Mouse (Mus musculus) forebrain, embryonic 14.5 days (tissue): ENCODE results near the gene Ap1m1. TPM values are rescaled to one million over a fixed set of nuclear protein-coding genes. Genes with fewer than 3 reads are reported as not detected.
A peak's percentile ranks its signal among the peaks of the same experiment; 100 is the strongest.

ENCODE experiments used
- ATAC-seq: fragments of 200-750 bp; cut with Nextera tagmentation; 2 replicates; pipeline ENCODE4 v1.8.0; 2017; ENCODE audit warnings: mild to moderate bottlenecking, moderate library complexity
- DNase-seq: peaks from one replicate; pipeline ENCODE4 v3.0.0-alpha.2; 2015; ENCODE audit warnings: low spot score
- H3K27ac ChIP-seq: fragments of 300-500 bp; sonication (generic); 2 replicates; pipeline ENCODE4 v1.5.1; 2014; ENCODE audit warnings: low read depth, mild to moderate bottlenecking, control low read depth, low read length, moderate library complexity
- H3K27me3 ChIP-seq: fragments of 300-500 bp; sonication (generic); replicated peaks from 2 replicates; pipeline ENCODE4 v1.6.1; 2014; ENCODE audit warnings: low read length, control low read depth, mixed read lengths; ENCODE audit not compliant: control insufficient read depth, insufficient read depth
- H3K36me3 ChIP-seq: fragments of 300-500 bp; sonication (generic); 2 replicates; pipeline ENCODE4 v1.6.1; 2014; ENCODE audit warnings: low read length, control low read depth; ENCODE audit not compliant: control insufficient read depth, insufficient read depth
- H3K4me1 ChIP-seq: fragments of 300-500 bp; sonication (generic); 2 replicates; pipeline ENCODE4 v1.6.1; 2014; ENCODE audit warnings: antibody characterized with exemption, low read length, control low read depth; ENCODE audit not compliant: control insufficient read depth, insufficient read depth
- H3K4me2 ChIP-seq: fragments of 300-500 bp; sonication (generic); 2 replicates; pipeline ENCODE4 v1.6.1; 2014; ENCODE audit warnings: mild to moderate bottlenecking, control low read depth, low read length
- H3K4me3 ChIP-seq: fragments of 300-500 bp; sonication (generic); 2 replicates; pipeline ENCODE4 v1.5.1; 2014; ENCODE audit warnings: low read depth, low read length, control low read depth
- H3K9ac ChIP-seq: fragments of 300-500 bp; sonication (generic); 2 replicates; pipeline ENCODE4 v1.6.1; 2014; ENCODE audit warnings: mild to moderate bottlenecking, low read length, control low read depth, moderate library complexity
- H3K9me3 ChIP-seq: fragments of 300-500 bp; sonication (generic); replicated peaks from 2 replicates; pipeline ENCODE4 v1.6.1; 2016; ENCODE audit warnings: low read length, control low read depth, mixed read lengths; ENCODE audit not compliant: control insufficient read depth
- WGBS: fragments of 180-500 bp; shearing (Covaris S2); extraction: QIAGEN DNeasy Blood & Tissue Kit; methylation state at CpG from one replicate; pipeline ENCODE4 v1.1.7; 2014; 5-methylcytosine and 5-hydroxymethylcytosine counted together
- polyA plus RNA-seq: library from polyadenylated mRNA; unstranded; fragments of >200 nt; fragmentation: Nextera tagmentation; extraction: Ambion mirVana; gene quantifications from 2 replicates; pipeline ENCODE4 v1.2.1, GENCODE M21; 2014

Ap1m1 gene
- polyA plus RNA-seq, 1 experiment from 2014 or later = 214 TPM

DNA sequence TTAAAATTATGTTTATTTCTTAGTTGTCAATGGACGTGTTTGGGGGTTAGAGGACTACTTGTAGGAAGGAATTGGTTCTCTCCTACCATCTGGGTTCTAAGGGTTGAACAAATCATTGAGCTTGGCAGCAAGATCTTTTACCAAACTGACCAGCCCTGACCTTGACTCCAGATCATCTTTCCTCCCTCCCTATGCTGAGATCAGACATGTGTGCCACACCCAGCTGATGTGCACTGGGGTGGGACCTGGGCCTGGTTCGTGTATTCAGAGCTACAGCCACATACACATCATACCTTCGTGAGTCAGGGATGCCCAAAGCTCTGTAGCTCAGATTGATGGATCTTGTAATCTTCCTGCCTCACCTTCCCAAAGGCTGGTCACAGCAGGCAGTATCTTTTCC lies 31.9 kb downstream of the Ap1m1 start:
- H3K9ac ChIP-seq = no peak overlapping the region
- DNase-seq = no peak
- ATAC-seq = no peak
- no peak overlapping the region for H3K4me2 ChIP-seq
- no peak overlapping the region for H3K27ac ChIP-seq
- no peaks in the 10 kb centered on the region for H3K27me3 ChIP-seq
- no peaks in the 10 kb centered on the region for H3K36me3 ChIP-seq
- 79% methylated on average over 3 of the region's 3 CpGs for WGBS
- H3K4me3 ChIP-seq = no peak overlapping the region
- H3K4me1 ChIP-seq = no peaks in the 10 kb centered on the region
- no peaks in the 10 kb centered on the region for H3K9me3 ChIP-seq

- no peaks in the 10 kb centered on the region for H3K36me3 ChIP-seq
- H3K27me3 ChIP-seq = no peaks in the 10 kb centered on the region
- no peak overlapping the region for H3K4me3 ChIP-seq
- ATAC-seq (no peak), DNase-seq (peak; percentile 39)
- no peaks in the 10 kb centered on the region for H3K4me1 ChIP-seq
- no peak overlapping the region for H3K9ac ChIP-seq
- no peak overlapping the region for H3K27ac ChIP-seq
- 11% methylated on average over 3 of the region's 3 CpGs for WGBS
- H3K9me3 ChIP-seq = no peaks in the 10 kb centered on the region
- no peak overlapping the region for H3K4me2 ChIP-seq
Measured at GRCm38 (mm10) chr8:72272361-72272760, 32.5 kb downstream of the Ap1m1 start.

DNA sequence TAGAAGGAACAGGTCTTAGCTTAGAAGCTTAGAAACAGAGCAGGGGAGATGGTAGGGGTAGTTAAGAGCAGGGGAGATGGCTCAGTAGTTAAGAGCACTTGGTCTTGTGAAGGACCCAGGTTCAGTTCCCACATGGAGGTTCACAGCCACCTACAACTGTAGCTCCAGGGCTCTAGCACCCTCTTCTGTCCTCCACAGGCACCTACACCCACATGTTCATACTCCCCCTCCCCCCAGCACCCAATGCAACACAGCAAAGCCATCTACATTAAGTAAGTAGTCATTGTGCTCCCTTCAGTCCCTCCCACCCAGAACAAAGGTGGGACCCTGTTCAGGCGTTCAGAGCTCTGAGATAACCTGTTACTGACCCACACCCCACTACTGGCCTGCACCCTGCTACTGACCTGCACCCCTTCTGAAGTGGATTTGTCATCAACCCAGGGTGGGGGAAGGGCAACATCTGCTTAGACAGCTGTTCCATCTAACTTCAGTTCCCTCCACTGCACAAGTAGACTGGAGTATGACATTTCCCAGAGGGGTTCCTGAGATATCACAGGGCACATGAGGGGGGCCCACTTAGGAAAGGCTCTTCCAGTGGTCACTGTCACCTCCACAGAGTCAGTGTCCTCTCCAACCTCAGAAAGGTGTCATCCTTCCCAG lies 33.4 kb downstream of the Ap1m1 start:
- 74% methylated on average over 1 of the region's 1 CpGs for WGBS
- ATAC-seq = no peak
- no peaks in the 10 kb centered on the region for H3K27me3 ChIP-seq
- no peak overlapping the region for H3K4me3 ChIP-seq
- H3K27ac ChIP-seq = no peak overlapping the region
- no peaks in the 10 kb centered on the region for H3K36me3 ChIP-seq
- no peak overlapping the region for H3K4me2 ChIP-seq
- no peaks in the 10 kb centered on the region for H3K4me1 ChIP-seq
- no peak overlapping the region for H3K9ac ChIP-seq
- no peak for DNase-seq
- no peaks in the 10 kb centered on the region for H3K9me3 ChIP-seq

GRCm38 (mm10) chr8:72273807-72274206 lies 34.0 kb downstream of the Ap1m1 start:
- H3K4me1 ChIP-seq = no peaks in the 10 kb centered on the region
- no peak overlapping the region for H3K9ac ChIP-seq
- H3K9me3 ChIP-seq = no peaks in the 10 kb centered on the region
- no peak for DNase-seq
- WGBS = 73% methylated on average over 5 of the region's 5 CpGs
- H3K27ac ChIP-seq = no peak overlapping the region
- H3K4me2 ChIP-seq = no peak overlapping the region
- no peak overlapping the region for H3K4me3 ChIP-seq
- ATAC-seq = no peak
- H3K36me3 ChIP-seq = no peaks in the 10 kb centered on the region
- no peaks in the 10 kb centered on the region for H3K27me3 ChIP-seq

DNA sequence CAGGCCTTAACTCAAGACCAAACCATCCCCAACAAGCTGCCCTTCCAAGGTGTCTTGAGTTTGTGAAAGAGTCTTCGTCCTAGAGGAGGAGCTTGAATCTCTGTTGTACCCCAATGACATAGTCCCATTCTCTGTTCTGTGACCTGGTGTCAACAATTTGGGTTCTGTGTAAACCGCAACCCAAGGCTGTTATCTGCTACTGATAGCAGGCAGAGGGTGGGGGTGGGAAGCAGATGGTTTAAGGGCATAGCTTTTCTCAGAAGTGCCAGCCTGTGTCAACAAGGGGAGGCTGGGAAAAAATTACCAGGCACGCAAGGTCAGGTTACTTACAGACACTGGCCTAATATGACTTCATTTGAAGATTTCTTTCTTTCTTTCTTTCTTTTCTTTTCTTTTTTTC lies 37.4 kb downstream of the Ap1m1 start:
- no peak for ATAC-seq
- no peaks in the 10 kb centered on the region for H3K4me1 ChIP-seq
- no peaks in the 10 kb centered on the region for H3K36me3 ChIP-seq
- no peaks in the 10 kb centered on the region for H3K27me3 ChIP-seq
- no peak overlapping the region for H3K4me3 ChIP-seq
- H3K9me3 ChIP-seq = no peaks in the 10 kb centered on the region
- H3K9ac ChIP-seq = no peak overlapping the region
- H3K4me2 ChIP-seq = no peak overlapping the region
- H3K27ac ChIP-seq = no peak overlapping the region
- DNase-seq = no peak
- 84% methylated on average over 3 of the region's 3 CpGs for WGBS

GRCm38 (mm10) chr8:72279151-72279550 lies 39.3 kb downstream of the Ap1m1 start:
- H3K4me1 ChIP-seq = no peaks in the 10 kb centered on the region
- DNase-seq (no peak), ATAC-seq (no peak)
- no peak overlapping the region for H3K4me3 ChIP-seq
- no peaks in the 10 kb centered on the region for H3K27me3 ChIP-seq
- WGBS = 81% methylated on average over 7 of the region's 7 CpGs
- no peaks in the 10 kb centered on the region for H3K9me3 ChIP-seq
- H3K27ac ChIP-seq = no peak overlapping the region
- no peak overlapping the region for H3K4me2 ChIP-seq
- no peaks in the 10 kb centered on the region for H3K36me3 ChIP-seq
- no peak overlapping the region for H3K9ac ChIP-seq

DNA sequence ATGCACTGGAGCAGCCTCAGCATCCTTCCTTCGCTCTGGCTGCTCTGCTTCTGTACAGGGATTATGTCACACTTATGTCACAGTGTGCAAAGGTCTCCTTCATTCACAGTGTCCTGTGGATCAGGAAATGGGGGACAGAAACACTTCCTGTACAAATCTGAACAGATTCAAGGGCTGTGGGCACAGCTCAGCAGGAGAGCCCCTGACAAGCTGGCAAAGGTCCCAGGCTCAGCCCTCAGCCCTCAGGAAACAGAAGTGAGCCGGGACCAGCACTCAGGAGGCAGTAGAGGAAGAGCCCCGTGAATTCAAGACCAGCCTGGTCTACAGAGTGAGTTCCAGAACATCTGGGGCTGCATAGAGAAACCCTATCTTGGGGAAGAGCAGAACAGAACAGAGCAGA lies 41.8 kb downstream of the Ap1m1 start:
- Histone ChIP-seq H3K36me3 (no peaks in the 10 kb centered on the region), H3K27me3 (no peaks in the 10 kb centered on the region), H3K9me3 (no peaks in the 10 kb centered on the region), H3K9ac (no peak overlapping the region), H3K4me2 (no peak overlapping the region), H3K4me1 (no peaks in the 10 kb centered on the region), H3K4me3 (no peak overlapping the region), H3K27ac (no peak overlapping the region)
- no peak for ATAC-seq
- WGBS = 34% methylated on average over 3 of the region's 3 CpGs
- peak; percentile 20 for DNase-seq

- no peak for ATAC-seq
- 73% methylated on average over 4 of the region's 4 CpGs for WGBS
- DNase-seq = no peak
- H3K9ac ChIP-seq = no peak overlapping the region
- no peak overlapping the region for H3K4me3 ChIP-seq
- H3K36me3 ChIP-seq = no peaks in the 10 kb centered on the region
- no peak overlapping the region for H3K4me2 ChIP-seq
- no peaks in the 10 kb centered on the region for H3K9me3 ChIP-seq
- H3K27ac ChIP-seq = no peak overlapping the region
- H3K27me3 ChIP-seq = no peaks in the 10 kb centered on the region
- no peaks in the 10 kb centered on the region for H3K4me1 ChIP-seq
Measured at GRCm38 (mm10) chr8:72285285-72285684, 45.5 kb downstream of the Ap1m1 start.

DNA sequence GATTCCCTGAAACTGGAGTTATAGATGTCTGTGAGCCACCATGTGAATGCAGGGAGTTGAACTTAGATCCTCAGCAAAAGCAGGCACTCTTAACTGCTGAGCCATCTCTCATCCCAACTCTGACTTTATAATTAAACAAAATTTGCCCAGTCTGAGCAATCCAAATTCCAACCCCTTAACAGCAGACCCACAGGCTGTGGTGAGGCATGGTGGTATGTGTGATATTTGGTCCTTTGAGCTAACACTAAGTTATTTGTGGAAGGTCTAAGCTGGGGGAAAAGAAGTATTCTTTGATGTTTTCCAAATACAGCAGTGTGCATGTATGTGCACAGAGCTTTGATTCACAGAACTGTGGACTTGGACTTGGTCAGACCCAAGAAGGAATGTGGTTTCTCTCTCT lies 49.2 kb downstream of the Ap1m1 start:
- Histone ChIP-seq H3K9ac (no peak overlapping the region), H3K36me3 (no peaks in the 10 kb centered on the region), H3K4me3 (no peak overlapping the region), H3K9me3 (no peaks in the 10 kb centered on the region), H3K27ac (no peak overlapping the region), H3K4me2 (no peak overlapping the region), H3K27me3 (no peaks in the 10 kb centered on the region), H3K4me1 (no peaks in the 10 kb centered on the region)
- DNase-seq = no peak
- no peak for ATAC-seq
